Mouse (Mus musculus) MEL (cell line): Measurements from ENCODE around the gene Suclg2.

Experiments used
- CHD2 ChIP-seq: IDR thresholded peaks from 2 replicates; pipeline ENCODE4 v1.6.1; 2011; ENCODE audit warnings: low read length, improper control_type of control experiment
- KAT2A ChIP-seq: conservative IDR thresholded peaks from 2 replicates; pipeline ENCODE4 v1.6.1; 2012; ENCODE audit warnings: low read depth, low read length, improper control_type of control experiment, inconsistent platforms
- MEF2A ChIP-seq: IDR thresholded peaks from 2 replicates; pipeline ENCODE4 v1.6.1; 2014; ENCODE audit warnings: low read depth, mild to moderate bottlenecking, inconsistent platforms, low read length, improper control_type of control experiment; ENCODE audit not compliant: poor library complexity, insufficient replicate concordance, severe bottlenecking; ENCODE audit errors: extremely low read depth
- POLR2A ChIP-seq, 2 experiments: IDR thresholded peaks; 2 replicates each; pipeline ENCODE4 v1.6.1; 2011 to 2012; ENCODE audit warnings: low read length in 2 of 2, mild to moderate bottlenecking in 2 of 2, control low read depth in 1 of 2, improper control_type of control experiment in 1 of 2, low read depth in 1 of 2, moderate library complexity in 1 of 2; ENCODE audit not compliant: control insufficient read depth in 1 of 2, insufficient read depth in 1 of 2, poor library complexity in 1 of 2
- TBP ChIP-seq: IDR thresholded peaks from 2 replicates; pipeline ENCODE4 v1.8.0; 2011; ENCODE audit warnings: low read depth, low read length, improper control_type of control experiment
- ZNF384 ChIP-seq: IDR thresholded peaks from 2 replicates; pipeline ENCODE4 v1.6.1; 2012; ENCODE audit warnings: low read depth, mild to moderate bottlenecking, inconsistent platforms, low read length, improper control_type of control experiment

- TF ChIP-seq KAT2A (no peak), POLR2A (IDR thresholded peaks at IDR 0.05; ENCODE audit: control insufficient read depth in 1 of 2, insufficient read depth in 1 of 2, low read depth in 1 of 2, low read length in 2 of 2, poor library complexity in 1 of 2) (no peak), MEF2A (no peak), CHD2 (no peak), ZNF384 (no peak), TBP (no peak)
These were observed 41.1 kb upstream of the Suclg2 start for GRCm38 (mm10) chr6:95759558-95760172.
